15 mouse cellular contexts compared by ENCODE assay signal in genomic region chr5:3536592-3537212, GRCm38 (mm10).
"Had no signal": no experiment of that assay in that cellular context is flagged by ENCODE, and none has a peak within 500 bp of the region (broad histone marks: within the 10 kb centered on the region; RNA-seq: fewer than 3 reads in every experiment).

No protein-coding gene starts in this region.

- H3K27me3 ChIP-seq: lung, embryonic 15.5 days; midbrain, embryonic 13.5 days; midbrain, embryonic 15.5 days; neural tube, embryonic 12.5 days had no signal

- H3K36me3 ChIP-seq: lung, embryonic 15.5 days; midbrain, embryonic 13.5 days; midbrain, embryonic 15.5 days; neural tube, embryonic 12.5 days had no signal

- H3K9ac ChIP-seq: liver, postnatal 0 days; lung, embryonic 15.5 days; midbrain, embryonic 13.5 days; midbrain, embryonic 15.5 days; neural tube, embryonic 12.5 days had no signal

- H3K27ac ChIP-seq: lung, embryonic 15.5 days; macrophage; midbrain, embryonic 13.5 days; midbrain, embryonic 15.5 days; neural tube, embryonic 12.5 days had no signal

- DNase-seq: liver, postnatal 0 days; lung, adult 2 months; lung, postnatal 14 days; lung, postnatal 36 days; right cerebral cortex, postnatal 14 days; thymus, adult 18-20 months; thymus, postnatal 14 days; thymus, postnatal 36 days had no signal

- H3K4me2 ChIP-seq: lung, embryonic 15.5 days; midbrain, embryonic 11.5 days; midbrain, embryonic 13.5 days; midbrain, embryonic 15.5 days; neural tube, embryonic 12.5 days had no signal

- H3K9me3 ChIP-seq: lung, embryonic 15.5 days; midbrain, embryonic 13.5 days; midbrain, embryonic 15.5 days; neural tube, embryonic 12.5 days had no signal

- ATAC-seq: liver, postnatal 0 days; lung, postnatal 0 days; midbrain, embryonic 13.5 days; midbrain, embryonic 15.5 days had no signal

- H3K4me1 ChIP-seq: lung, embryonic 15.5 days; midbrain, embryonic 13.5 days; midbrain, embryonic 15.5 days; neural tube, embryonic 12.5 days had no signal

- H3K4me3 ChIP-seq: lung, embryonic 15.5 days; midbrain, embryonic 13.5 days; midbrain, embryonic 15.5 days; neural tube, embryonic 12.5 days had no signal
